Mouse (Mus musculus): ENCODE results near the gene Pald1.

Gene Pald1

GRCm38 (mm10) chr10:61402480-61402879 is 19.1 kb upstream of the Pald1 start:
- DNase-seq (ENCODE audit: low spot score): no peak

- no peak for DNase-seq (ENCODE audit: low spot score)
Measured at GRCm38 (mm10) chr10:61400407-61400806, 17.1 kb upstream of the Pald1 start.

GRCm38 (mm10) chr10:61399156-61399734 is 15.9 kb upstream of the Pald1 start:
- peak; percentile 82 for DNase-seq (ENCODE audit: low spot score)

- no peak for DNase-seq (ENCODE audit: low spot score)
Measured at GRCm38 (mm10) chr10:61398125-61398524, 14.8 kb upstream of the Pald1 start.

GRCm38 (mm10) chr10:61394476-61395136 is 11.3 kb upstream of the Pald1 start:
- no peak for DNase-seq (ENCODE audit: low spot score)

GRCm38 (mm10) chr10:61392584-61392983 is 9.3 kb upstream of the Pald1 start:
- DNase-seq (ENCODE audit: low spot score): no peak

- no peak for DNase-seq (ENCODE audit: low spot score)
Measured at GRCm38 (mm10) chr10:61390148-61390547, 6.8 kb upstream of the Pald1 start.

GRCm38 (mm10) chr10:61389020-61389419 is 5.7 kb upstream of the Pald1 start:
- no peak for DNase-seq (ENCODE audit: low spot score)

GRCm38 (mm10) chr10:61386284-61386683 is 3.0 kb upstream of the Pald1 start:
- DNase-seq (ENCODE audit: low spot score): no peak

- DNase-seq (ENCODE audit: low spot score): no peak
Measured at GRCm38 (mm10) chr10:61385174-61385573, 1.8 kb upstream of the Pald1 start.

- DNase-seq (ENCODE audit: low spot score): no peak
Measured at GRCm38 (mm10) chr10:61383715-61384047, 351 bp upstream of the Pald1 start.

- peak; percentile 36 for DNase-seq (ENCODE audit: low spot score)
Measured at GRCm38 (mm10) chr10:61382281-61382731, 1.0 kb downstream of the Pald1 start.

- no peak for DNase-seq (ENCODE audit: low spot score)
Measured at GRCm38 (mm10) chr10:61381823-61382222, 1.5 kb downstream of the Pald1 start.

GRCm38 (mm10) chr10:61380186-61380585 is 3.1 kb downstream of the Pald1 start:
- DNase-seq (ENCODE audit: low spot score): no peak

GRCm38 (mm10) chr10:61379340-61380040 is 3.8 kb downstream of the Pald1 start:
- no peak for DNase-seq (ENCODE audit: low spot score)

- no peak for DNase-seq (ENCODE audit: low spot score)
Measured at GRCm38 (mm10) chr10:61378698-61379097, 4.6 kb downstream of the Pald1 start.

GRCm38 (mm10) chr10:61378050-61378449 is 5.3 kb downstream of the Pald1 start:
- DNase-seq (ENCODE audit: low spot score): no peak

- no peak for DNase-seq (ENCODE audit: low spot score)
Measured at GRCm38 (mm10) chr10:61374771-61375481, 8.4 kb downstream of the Pald1 start.

GRCm38 (mm10) chr10:61374076-61374475 is 9.3 kb downstream of the Pald1 start:
- no peak for DNase-seq (ENCODE audit: low spot score)

GRCm38 (mm10) chr10:61372585-61372923 is 10.8 kb downstream of the Pald1 start:
- DNase-seq (ENCODE audit: low spot score): no peak

- no peak for DNase-seq (ENCODE audit: low spot score)
Measured at GRCm38 (mm10) chr10:61371884-61372584, 11.3 kb downstream of the Pald1 start.

GRCm38 (mm10) chr10:61370273-61370979 is 12.9 kb downstream of the Pald1 start:
- DNase-seq (ENCODE audit: low spot score): no peak

All from MN1 (cell line).